ENCODE assay signal across 8 mouse cellular contexts in the genomic region with DNA sequence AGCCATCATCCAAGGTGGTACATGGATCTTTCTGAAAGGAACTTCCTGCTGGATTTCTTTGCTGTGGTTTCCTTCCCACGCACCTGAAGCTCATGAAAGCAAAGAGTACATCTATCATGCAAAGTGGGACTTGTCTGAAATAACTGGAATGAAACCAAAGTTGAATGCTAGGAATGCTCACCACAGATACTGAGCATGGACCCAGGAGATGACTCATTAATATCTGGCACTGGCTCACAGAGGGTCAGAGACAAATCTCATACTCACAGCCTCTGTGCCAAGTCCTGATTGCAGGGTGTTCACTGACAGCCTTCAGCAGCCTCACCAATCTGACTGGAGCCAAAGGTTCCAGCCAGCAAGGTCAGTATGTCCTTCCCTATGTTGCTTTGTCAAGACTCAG.
DNase-seq lines count a peak whose midpoint lies in the region; ATAC-seq lines count a peak whose summit lies in the region.

No protein-coding gene starts in this region.

- intact Hi-C loops in heart, postnatal 14 days (cut with DNase I) = loop anchor here (2.0 kb wide), 1 partner anchor 246 kb away; a partner anchor contains a TSS

- ATAC-seq in frontal cortex, adult (ENCODE audit: low TSS enrichment) = no peak

- peak; percentile 28 for DNase-seq in kidney, adult 9 months
- DNase-seq in kidney, adult 18-20 months = no peak
- peak; percentile 5 for DNase-seq in gastrocnemius, postnatal 10 days
- peak; percentile 49 to 72 for DNase-seq in heart, postnatal 14 days
- peak; percentile 30 for DNase-seq in skeletal muscle tissue, adult 2 months (ENCODE audit: low read depth, low spot score)
- DNase-seq in right cerebral cortex, postnatal 36 days (ENCODE audit: low spot score in 2 of 2) = no peak
- no peak for DNase-seq in layer of hippocampus, postnatal 14 days (ENCODE audit: low spot score in 2 of 2)

Comparison
In these comparisons a context has a peak if more than half of its experiments do, and no peak if none do; other contexts are left out.
1. DNase-seq: peak in kidney, adult 9 months (single experiment), gastrocnemius, postnatal 10 days (single experiment), heart, postnatal 14 days (2 of 2) and skeletal muscle tissue, adult 2 months (single experiment); none in kidney, adult 18-20 months (single experiment), right cerebral cortex, postnatal 36 days (0 of 2) and layer of hippocampus, postnatal 14 days (0 of 2).